Mouse (Mus musculus): ENCODE measurements around the gene Cpsf7.

The Cpsf7 gene

GRCm38 (mm10) chr19:10525106-10525901 is at the start of gene Cpsf7:
Gene Cpsf7 (plus strand): TSS chr19:10525266.
- in situ Hi-C loops (cut with MboI; ENCODE audit: low sequenced_read_pairs), result no loop called here

DNA sequence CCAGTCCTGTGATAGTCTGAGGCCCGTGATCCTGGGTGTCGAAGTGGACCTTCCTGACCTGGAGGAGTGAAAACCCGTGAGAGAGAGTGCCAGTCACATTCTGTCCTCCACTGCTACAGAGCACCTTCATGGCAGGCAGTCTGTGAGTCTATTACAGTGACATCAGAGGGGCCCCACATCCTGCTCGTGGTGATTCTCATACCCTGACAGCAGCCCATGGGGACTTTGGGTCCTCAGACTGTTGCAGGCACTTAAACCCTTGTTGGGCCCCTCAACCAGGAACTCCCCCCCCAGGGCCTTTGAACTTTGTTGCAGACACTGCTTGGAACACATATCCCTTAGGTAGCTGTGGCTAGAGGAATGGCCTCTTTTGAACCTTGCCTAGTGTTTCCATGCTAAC is 45.5 kb upstream of the Cpsf7 start:
- in situ Hi-C loops (cut with MboI; ENCODE audit: low sequenced_read_pairs), result no loop called here

DNA sequence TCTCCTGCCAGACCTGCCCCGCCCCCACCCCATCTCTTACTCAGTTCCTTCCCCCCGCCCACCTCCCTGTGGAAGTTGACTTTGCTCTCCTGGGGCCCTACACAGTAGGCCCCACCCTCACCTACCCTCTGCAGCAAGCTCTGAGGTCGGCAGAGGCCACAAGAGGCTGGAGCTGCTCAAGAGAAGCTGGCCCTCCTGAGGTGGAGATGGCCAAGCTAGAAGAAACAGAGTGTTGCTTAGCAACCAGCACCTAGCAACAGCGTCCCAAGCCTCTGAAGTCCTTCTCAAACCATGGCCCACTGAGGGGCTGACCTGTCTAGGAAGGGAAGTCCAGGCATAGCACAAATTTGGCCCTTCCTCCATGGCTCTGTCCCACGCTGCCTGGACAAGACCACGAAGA is 42.4 kb upstream of the Cpsf7 start, which contains the start of gene Ppp1r32:
Ppp1r32 (minus strand) TSS at position 226 of the 400 bp plus-strand sequence.
- in situ Hi-C loops (cut with MboI; ENCODE audit: low sequenced_read_pairs), result loop anchor here (10.0 kb wide), 1 partner anchor 218 kb away; no protein-coding TSS in a partner anchor

DNA sequence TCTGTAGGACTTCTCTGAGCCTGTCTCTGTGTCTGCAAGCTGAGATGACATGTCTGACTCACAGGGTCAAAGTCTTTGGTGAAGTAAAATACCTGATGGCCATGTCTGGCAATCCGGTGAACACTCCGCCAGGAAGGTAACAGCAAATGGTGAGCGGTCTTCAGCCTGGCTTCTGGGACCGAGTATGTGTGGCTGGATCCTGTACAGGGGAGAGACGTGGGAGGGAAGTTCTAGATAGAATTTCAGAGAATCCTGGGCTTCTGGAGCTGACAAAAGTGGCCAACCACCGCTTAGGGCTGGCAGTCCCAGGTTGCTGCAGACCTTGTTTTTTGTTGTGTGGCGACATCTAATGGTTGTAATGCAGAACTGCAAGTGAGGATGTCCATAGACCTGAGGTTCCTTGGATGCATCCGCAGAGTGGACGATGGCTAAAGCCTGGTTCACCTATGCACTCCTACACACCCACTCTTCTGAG is 38.8 kb upstream of the Cpsf7 start:
- in situ Hi-C loops (cut with MboI; ENCODE audit: low sequenced_read_pairs), result loop anchor here (10.0 kb wide), 1 partner anchor 222 kb away; no protein-coding TSS in a partner anchor

- in situ Hi-C loops (cut with MboI; ENCODE audit: low sequenced_read_pairs), result no loop called here
Measured at GRCm38 (mm10) chr19:10495670-10496069, 29.4 kb upstream of the Cpsf7 start.

DNA sequence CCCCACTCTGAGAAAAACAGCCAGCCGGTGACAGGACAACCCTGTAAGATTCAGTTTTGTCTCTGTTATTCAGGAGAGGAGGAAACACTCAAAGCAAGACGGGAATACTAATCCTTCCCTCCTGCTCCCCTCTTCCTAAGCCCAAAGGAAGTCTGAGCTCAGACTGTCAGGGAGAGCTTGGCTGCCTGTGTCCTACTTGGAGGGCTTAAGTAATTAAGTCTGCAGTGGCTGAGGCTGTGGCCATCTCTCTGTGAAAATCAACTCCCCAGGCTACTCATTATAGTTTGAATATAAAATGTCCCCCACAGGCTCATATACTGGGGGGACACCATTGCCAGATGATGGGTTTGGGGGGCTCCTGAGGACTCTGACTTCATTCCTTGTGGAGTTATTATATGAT is 28.1 kb upstream of the Cpsf7 start:
- in situ Hi-C loops (cut with MboI; ENCODE audit: low sequenced_read_pairs), result no loop called here

DNA sequence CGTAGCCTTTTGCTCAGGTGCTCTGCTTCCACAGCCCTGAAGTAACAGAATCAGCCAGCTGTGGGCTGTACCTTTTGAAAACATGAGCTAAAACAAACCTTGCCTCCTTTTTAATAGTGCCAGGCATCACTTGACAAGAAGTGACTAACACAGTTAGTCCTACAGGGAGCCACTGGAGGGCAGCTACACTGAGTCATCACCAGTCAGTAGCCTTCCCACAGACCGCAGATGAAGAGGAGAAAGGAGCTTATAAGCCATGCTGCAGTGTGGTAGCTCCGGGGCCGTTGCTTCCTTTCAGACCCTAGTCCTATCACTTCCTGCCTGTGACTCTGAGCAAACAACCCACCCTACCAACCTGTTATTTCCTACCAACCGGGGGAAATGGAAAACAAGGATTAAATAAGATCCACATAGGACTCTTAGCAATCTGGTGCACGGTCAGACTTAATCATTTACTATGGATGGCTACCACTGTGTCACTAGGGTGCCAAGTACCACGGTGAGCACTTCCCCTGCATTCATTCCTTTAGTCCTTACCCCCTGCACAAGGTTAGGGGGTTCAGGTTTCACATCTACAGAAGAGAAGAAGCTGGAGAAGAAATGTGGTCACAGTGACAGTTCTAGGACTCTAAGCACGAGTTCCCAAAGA is 27.4 kb upstream of the Cpsf7 start:
- in situ Hi-C loops (cut with MboI; ENCODE audit: low sequenced_read_pairs), result no loop called here

- in situ Hi-C loops (cut with MboI; ENCODE audit: low sequenced_read_pairs), result no loop called here
Measured at GRCm38 (mm10) chr19:10500581-10500980, 24.5 kb upstream of the Cpsf7 start.

DNA sequence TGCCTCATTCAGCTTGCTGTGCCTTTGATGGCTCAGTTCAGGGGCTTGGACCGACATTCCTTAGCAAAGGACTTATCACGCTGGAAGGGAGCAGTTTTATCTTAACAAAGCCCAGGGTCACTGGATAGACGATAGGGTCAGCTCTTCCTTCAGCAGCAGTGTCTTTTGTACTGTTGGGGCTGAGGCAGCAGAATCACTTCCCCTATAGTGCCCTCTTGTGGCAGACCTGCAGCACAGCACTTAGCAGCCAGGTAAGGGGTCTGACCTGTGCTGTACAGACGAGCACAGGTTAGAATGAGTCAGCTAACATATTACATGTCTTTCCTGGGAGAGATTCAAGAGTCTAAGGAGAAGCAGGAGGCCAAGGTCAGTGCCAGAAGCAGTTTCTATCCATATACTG is 22.5 kb upstream of the Cpsf7 start:
- in situ Hi-C loops (cut with MboI; ENCODE audit: low sequenced_read_pairs), result no loop called here

DNA sequence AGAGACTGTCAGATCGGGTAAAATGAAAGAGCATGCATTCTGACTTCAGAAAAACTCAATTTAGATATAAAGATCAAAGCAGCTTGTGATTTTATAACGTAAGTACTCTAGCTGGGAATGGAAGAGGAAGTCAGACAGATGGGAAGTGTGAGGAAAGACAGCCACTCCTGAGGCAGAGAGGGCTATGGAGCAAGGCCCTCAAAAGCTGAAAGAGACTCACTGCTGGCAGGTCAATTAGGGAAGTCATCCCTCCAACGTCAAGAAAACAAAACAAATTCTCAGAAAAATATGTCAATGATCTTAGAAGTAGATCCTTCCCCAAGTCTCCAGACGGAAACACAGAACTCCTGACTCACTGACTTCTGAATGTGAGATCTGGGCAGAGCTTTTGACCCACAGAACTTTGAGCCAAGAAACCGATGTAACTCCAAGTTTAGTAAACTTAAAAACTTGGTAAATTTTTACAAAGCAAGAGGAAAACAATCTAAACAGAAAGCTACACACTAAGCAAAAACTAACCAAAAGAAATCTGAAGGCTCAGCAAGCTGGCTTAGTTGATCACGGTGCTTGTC is 14.2 kb upstream of the Cpsf7 start:
- in situ Hi-C loops (cut with MboI; ENCODE audit: low sequenced_read_pairs), result no loop called here

GRCm38 (mm10) chr19:10520355-10520754 is 4.7 kb upstream of the Cpsf7 start:
- in situ Hi-C loops (cut with MboI; ENCODE audit: low sequenced_read_pairs), result no loop called here

- in situ Hi-C loops (cut with MboI; ENCODE audit: low sequenced_read_pairs), result no loop called here
Measured at GRCm38 (mm10) chr19:10521926-10522325, 3.1 kb upstream of the Cpsf7 start.

GRCm38 (mm10) chr19:10523483-10524080 is 1.5 kb upstream of the Cpsf7 start:
- in situ Hi-C loops (cut with MboI; ENCODE audit: low sequenced_read_pairs), result no loop called here

GRCm38 (mm10) chr19:10524784-10525105 is 321 bp upstream of the Cpsf7 start:
- in situ Hi-C loops (cut with MboI; ENCODE audit: low sequenced_read_pairs), result no loop called here

GRCm38 (mm10) chr19:10525910-10526309 is 844 bp downstream of the Cpsf7 start, which contains the start of gene Sdhaf2:
Gene Sdhaf2 (minus strand): TSS chr19:10526142.
- in situ Hi-C loops (cut with MboI; ENCODE audit: low sequenced_read_pairs), result no loop called here

- in situ Hi-C loops (cut with MboI; ENCODE audit: low sequenced_read_pairs), result no loop called here
Measured at GRCm38 (mm10) chr19:10530082-10530481, 5.0 kb downstream of the Cpsf7 start.

DNA sequence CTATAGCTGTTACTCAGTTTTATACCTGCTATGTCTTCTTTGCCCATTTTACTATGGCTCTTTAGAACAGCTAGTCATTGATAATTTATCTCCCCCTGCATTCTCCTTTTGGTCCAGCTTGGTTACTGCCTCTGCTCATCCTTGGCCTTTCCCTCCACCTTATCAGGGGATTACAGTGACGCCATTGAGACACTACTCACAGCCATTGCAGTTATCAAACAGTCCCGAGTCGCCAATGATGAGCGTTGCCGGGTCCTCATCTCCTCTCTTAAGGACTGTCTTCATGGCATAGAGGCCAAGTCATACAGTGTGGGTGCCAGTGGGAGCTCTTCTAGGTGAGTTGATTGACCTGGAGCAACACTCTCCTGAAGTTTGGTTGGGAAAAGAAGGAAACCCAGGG is 14.4 kb downstream of the Cpsf7 start:
- in situ Hi-C loops (cut with MboI; ENCODE audit: low sequenced_read_pairs), result no loop called here

- in situ Hi-C loops (cut with MboI; ENCODE audit: low sequenced_read_pairs), result no loop called here
Measured at GRCm38 (mm10) chr19:10555624-10556510, 30.8 kb downstream of the Cpsf7 start, which contains the start of gene Tmem216. Gene Tmem216 (minus strand): TSS chr19:10556238.

DNA sequence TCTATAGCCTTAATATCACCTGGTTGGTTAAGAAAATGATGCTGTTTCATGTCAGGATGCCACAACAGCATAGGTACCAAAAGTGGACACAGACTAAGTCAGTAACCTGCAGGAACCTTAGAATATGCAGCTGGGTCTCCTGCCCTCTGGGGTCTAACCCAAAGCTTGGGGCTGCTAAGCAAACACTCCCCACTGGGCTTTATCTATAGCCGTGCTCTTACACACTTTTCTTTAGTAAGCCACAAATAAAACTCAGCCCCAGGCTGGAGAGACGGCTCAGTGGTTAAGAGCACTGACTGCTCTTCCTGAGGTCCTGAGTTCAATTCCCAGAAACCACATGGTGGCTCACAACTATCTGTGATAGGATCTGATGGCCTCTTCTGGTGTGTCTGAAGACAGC is 31.9 kb downstream of the Cpsf7 start:
- in situ Hi-C loops (cut with MboI; ENCODE audit: low sequenced_read_pairs), result no loop called here

GRCm38 (mm10) chr19:10557430-10557829 is 32.4 kb downstream of the Cpsf7 start:
- in situ Hi-C loops (cut with MboI; ENCODE audit: low sequenced_read_pairs), result no loop called here
